Mouse (Mus musculus) erythroblast, embryonic 14.5 days (primary cell): ENCODE results near the gene Fubp3. TPM values are rescaled to one million over a fixed set of nuclear protein-coding genes. Genes with fewer than 3 reads are reported as not detected.
A peak's percentile ranks its signal among the peaks of the same experiment; 100 is the strongest.

Experiments used
- H3K27me3 ChIP-seq: 2 replicates; pipeline ENCODE4 v1.6.1; 2012; ENCODE audit warnings: inconsistent platforms; ENCODE audit not compliant: control insufficient read depth
- H3K36me3 ChIP-seq: 2 replicates; pipeline ENCODE4 v1.6.1; 2012; ENCODE audit warnings: mild to moderate bottlenecking, inconsistent platforms; ENCODE audit not compliant: control insufficient read depth
- H3K4me1 ChIP-seq: 2 replicates; pipeline ENCODE4 v1.6.1; 2012; ENCODE audit warnings: inconsistent platforms; ENCODE audit not compliant: control insufficient read depth
- H3K4me3 ChIP-seq: replicated peaks from 2 replicates; pipeline ENCODE3; 2012; ENCODE audit warnings: moderate library complexity, mild to moderate bottlenecking, inconsistent platforms
- H3K9me3 ChIP-seq: 2 replicates; pipeline ENCODE4 v1.6.1; 2012; ENCODE audit warnings: low read length, inconsistent platforms, mixed read lengths; ENCODE audit not compliant: control insufficient read depth
- GATA1 ChIP-seq: IDR thresholded peaks from 2 replicates; pipeline ENCODE4 v1.6.1; 2012; ENCODE audit warnings: low read length, inconsistent platforms, mixed read lengths
- TAL1 ChIP-seq: IDR thresholded peaks from 3 replicates; pipeline ENCODE4 v1.6.1; 2012; ENCODE audit warnings: low read length, inconsistent platforms, mixed read lengths
- polyA plus RNA-seq: library from polyadenylated mRNA; stranded (reverse); fragments of >175 nt; gene quantifications from 2 replicates; pipeline ENCODE4 v1.2.3, GENCODE M21; 2012

Gene Fubp3
- polyA plus RNA-seq, 1 experiment: 1.5 TPM

DNA sequence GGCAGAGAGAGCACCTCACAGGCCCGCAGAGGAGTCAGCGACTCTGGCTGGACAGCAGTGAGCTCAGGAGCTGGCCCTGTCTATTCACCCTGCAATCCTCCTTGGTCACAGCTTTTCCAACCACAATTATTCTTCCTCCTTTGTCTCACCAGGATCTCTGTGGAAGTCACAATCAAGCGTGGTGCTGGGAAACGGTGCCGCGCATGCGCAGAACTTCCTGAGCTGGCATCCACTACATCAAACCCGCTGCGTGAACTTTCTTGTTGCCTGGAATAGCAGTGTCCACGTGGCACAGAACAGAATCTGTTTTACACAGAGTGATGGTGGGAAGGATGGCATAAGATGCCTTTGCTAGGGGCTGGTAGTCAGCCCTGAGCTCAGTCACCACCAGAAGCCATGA, 20.5 kb upstream of the Fubp3 start:
- no peak for TF ChIP-seq TAL1
- no peak for TF ChIP-seq GATA1
- H3K9me3 ChIP-seq: no peaks in the 10 kb centered on the region
- H3K4me1 ChIP-seq: no peaks in the 10 kb centered on the region
- no peak overlapping the region for H3K4me3 ChIP-seq
- no peaks in the 10 kb centered on the region for H3K27me3 ChIP-seq
- H3K36me3 ChIP-seq: no peaks in the 10 kb centered on the region

DNA sequence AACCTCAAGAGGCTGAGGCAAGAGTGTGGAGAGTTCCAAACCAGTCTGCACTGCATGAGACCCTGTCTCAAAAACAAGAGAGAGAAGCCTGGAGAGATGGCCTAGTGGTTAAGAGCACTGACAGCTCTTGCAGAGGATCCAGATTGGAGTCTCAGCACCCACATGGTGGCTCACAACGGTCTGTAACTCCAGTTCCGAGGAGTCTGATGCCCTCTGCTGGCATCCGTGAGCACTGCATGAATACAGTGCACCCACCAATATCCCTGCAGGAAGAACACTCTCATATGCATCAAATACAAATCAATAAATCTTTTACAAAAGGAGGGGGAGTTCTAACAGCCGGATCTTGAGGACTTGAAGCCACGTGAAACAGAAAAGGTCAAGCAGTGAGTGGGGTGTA, 17.8 kb upstream of the Fubp3 start:
- H3K36me3 ChIP-seq: no peaks in the 10 kb centered on the region
- no peaks in the 10 kb centered on the region for H3K9me3 ChIP-seq
- no peak overlapping the region for H3K4me3 ChIP-seq
- TF ChIP-seq GATA1: no peak
- no peak for TF ChIP-seq TAL1
- no peaks in the 10 kb centered on the region for H3K4me1 ChIP-seq
- H3K27me3 ChIP-seq: no peaks in the 10 kb centered on the region

DNA sequence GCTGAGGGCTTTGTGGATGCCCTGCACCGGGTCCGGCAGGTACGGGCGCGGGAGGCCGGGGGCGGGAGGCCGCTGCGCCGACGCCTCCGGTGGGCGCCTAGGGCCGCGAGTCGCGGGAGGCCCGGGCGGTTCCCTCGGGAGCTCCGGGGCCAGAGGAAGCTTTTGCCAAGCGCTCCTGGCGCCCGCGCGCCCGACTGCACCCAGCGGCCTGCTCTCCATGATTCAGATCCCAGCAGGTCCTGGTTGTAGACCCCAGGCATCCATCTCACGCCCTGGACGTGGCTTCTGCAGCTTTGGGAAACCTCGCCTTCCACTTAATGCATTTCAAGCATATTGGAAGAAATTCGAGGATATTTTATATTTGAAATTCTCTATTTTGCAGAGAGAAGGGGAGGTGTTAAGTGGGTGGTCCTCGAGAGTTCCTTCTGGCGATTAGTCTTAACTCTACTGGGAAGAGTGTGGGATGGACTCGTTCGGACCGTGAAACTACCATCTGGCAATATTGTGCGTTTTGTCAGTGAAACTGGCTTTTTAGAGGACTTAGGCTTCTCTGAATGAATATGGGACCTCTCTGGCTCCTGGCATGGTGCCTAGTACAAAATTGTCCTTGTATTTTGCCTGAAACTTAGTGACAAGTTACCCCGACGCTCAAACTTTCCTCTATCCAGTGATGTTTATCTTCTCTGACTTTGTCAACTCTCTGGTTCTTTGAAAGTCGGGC, 624 bp downstream of the Fubp3 start:
- peaks cover 2% of the 10 kb centered on the region; the same call in 1 of the 2 replicates for H3K9me3 ChIP-seq
- no peak for TF ChIP-seq TAL1
- peaks cover 8% of the 10 kb centered on the region for H3K36me3 ChIP-seq
- H3K4me1 ChIP-seq: peaks cover 29% of the 10 kb centered on the region
- peaks cover 6% of the 10 kb centered on the region for H3K27me3 ChIP-seq
- peak overlapping the region; percentile 80 for H3K4me3 ChIP-seq

DNA sequence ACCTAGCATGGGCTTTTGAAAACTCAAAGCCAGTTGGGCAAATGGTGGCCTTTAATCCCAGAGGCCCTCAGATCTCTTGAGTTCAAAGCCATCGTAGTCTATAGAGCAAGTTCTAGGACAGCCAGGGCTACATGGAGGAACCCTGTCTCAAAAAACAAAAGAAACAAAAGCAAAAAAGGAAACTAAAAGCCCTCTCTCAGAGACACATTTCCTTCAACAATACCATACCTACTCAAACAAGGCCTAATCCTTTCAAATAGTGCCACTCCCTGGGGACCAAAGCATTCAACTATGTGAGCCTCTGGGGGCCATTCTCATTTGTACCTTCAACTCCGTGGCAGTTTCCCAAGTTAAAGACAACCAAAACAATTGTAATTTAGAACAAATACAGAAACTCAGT, 9.2 kb downstream of the Fubp3 start:
- Histone ChIP-seq H3K9me3 (no peaks in the 10 kb centered on the region), H3K4me1 (peaks cover 6% of the 10 kb centered on the region), H3K27me3 (no peaks in the 10 kb centered on the region), H3K36me3 (peaks cover 44% of the 10 kb centered on the region), H3K4me3 (no peak overlapping the region)
- no peak for TF ChIP-seq GATA1
- no peak for TF ChIP-seq TAL1

DNA sequence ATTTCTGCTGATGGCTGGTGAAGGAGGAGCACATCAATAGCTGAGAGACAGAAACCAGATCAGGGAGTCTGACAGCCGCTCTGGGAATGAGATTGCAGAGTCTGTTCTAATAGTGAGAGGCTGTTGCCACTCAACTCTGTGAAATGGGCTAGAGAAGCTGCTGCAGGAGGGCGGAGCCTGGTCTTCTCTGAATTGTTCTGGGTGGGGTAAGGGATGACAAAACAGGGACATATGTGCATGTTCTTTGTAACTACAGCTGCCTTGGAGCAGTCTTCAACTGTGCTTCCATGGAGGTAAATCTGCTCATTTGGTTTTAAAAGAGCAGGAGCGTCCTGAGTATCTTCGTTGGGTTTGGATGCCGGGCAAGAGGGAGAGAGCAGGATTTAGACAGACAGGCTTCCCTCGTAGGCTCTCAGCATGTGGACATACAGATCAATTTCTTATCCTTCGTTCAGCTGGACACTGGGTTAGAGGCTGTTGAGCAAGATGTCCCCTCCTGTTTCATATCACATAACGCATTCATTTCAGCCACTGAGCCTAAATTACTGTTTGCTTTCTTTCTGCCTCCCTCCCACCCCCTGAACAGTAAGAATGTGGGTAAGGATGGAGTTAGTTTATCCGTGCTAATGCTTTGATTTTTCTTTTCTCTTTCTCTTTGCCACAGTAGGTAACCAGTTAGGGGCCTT, 19.5 kb downstream of the Fubp3 start:
- no peak overlapping the region for H3K4me3 ChIP-seq
- no peaks in the 10 kb centered on the region for H3K27me3 ChIP-seq
- H3K9me3 ChIP-seq: no peaks in the 10 kb centered on the region
- H3K4me1 ChIP-seq: peaks cover 23% of the 10 kb centered on the region
- peaks cover 75% of the 10 kb centered on the region for H3K36me3 ChIP-seq
- no peak for TF ChIP-seq GATA1
- TF ChIP-seq TAL1: no peak

DNA sequence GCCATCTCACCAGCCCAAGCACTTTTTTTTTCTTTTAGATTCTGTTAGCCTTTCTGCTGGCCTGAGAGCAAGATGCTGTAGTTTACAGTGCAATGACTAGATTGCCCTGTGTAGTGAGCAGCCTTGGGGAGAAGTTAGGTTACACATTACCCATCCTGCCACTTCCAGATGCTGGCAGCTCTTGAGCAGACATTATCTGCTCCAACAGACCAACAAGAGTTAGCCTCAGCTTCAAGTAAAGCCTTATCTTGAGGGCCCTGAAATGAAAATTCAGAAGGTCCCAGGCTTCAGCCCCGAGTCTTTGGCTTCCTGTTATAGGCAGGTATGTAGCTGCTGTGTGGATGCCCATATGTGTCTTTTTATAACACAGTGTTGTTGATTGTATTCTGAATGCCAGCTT, 35.1 kb downstream of the Fubp3 start:
- no peak for TF ChIP-seq TAL1
- no peak for TF ChIP-seq GATA1
- H3K9me3 ChIP-seq: no peaks in the 10 kb centered on the region
- H3K36me3 ChIP-seq: peaks cover 94% of the 10 kb centered on the region
- H3K27me3 ChIP-seq: no peaks in the 10 kb centered on the region
- H3K4me3 ChIP-seq: no peak overlapping the region
- H3K4me1 ChIP-seq: peaks cover 36% of the 10 kb centered on the region

DNA sequence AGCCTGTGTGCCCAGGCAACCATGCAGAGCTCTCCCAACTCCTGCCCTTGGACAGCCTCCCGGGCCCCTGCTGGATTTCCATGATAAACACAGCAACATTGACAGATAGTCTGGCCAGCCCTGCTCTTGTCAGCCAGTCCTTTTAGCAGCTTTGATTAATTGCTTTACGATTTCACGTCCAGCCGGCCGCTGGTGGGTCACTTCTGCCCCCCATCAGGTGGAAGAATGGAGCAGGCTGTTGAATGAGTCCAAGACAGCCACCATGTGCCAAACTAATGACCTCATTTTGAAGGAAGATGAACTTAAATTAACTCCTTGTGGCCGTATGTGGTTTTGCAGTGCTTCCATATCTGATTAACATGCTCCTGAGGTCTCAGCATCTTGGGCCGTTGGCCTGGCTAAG, 37.4 kb downstream of the Fubp3 start:
- TF ChIP-seq TAL1 (no peak), GATA1 (no peak)
- Histone ChIP-seq H3K9me3 (no peaks in the 10 kb centered on the region), H3K27me3 (no peaks in the 10 kb centered on the region), H3K4me3 (no peak overlapping the region), H3K36me3 (peaks cover 97% of the 10 kb centered on the region), H3K4me1 (peaks cover 36% of the 10 kb centered on the region)

DNA sequence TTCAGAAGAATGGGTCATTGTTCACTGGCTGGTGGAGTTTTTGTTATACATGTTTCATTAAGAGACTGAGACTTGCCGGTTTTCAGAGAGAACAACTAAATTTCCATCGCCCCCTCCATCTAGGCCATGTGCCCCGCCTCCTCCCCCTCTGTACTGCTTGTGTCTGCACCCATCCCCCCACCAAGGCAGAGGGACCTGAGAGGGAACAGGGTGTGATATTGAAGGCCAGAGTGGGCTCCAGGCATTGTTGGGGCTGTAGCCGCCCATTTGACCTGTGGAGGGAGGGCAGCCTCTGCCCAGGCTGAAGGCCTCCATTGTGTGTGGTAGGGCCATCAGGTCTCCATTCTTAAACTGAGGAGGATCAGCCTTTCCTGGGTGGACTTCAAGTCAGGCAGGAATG, 38.5 kb downstream of the Fubp3 start:
- H3K9me3 ChIP-seq: no peaks in the 10 kb centered on the region
- TF ChIP-seq GATA1 (no peak), TAL1 (no peak)
- peaks cover 97% of the 10 kb centered on the region for H3K36me3 ChIP-seq
- peaks cover 36% of the 10 kb centered on the region for H3K4me1 ChIP-seq
- H3K27me3 ChIP-seq: no peaks in the 10 kb centered on the region
- no peak overlapping the region for H3K4me3 ChIP-seq

DNA sequence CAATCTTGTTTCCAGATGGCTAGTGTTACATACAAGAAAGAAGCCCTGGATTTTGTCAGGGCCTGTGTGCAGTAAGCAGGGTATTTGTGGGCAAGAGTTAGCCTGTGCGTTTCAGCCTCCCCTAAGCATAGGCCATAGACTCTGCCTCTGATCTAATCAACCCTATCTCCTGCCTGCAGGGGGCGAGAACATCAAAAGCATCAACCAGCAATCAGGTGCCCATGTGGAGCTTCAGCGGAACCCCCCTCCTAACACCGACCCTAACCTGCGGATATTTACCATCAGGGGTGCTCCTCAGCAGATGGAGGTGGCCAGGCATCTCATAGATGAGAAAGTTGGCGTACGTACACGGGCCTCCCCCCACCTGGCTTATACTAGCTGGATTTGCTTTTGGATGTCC, 38.9 kb downstream of the Fubp3 start:
- Histone ChIP-seq H3K36me3 (peaks cover 94% of the 10 kb centered on the region), H3K4me3 (no peak overlapping the region), H3K27me3 (no peaks in the 10 kb centered on the region), H3K4me1 (peaks cover 34% of the 10 kb centered on the region), H3K9me3 (no peaks in the 10 kb centered on the region)
- no peak for TF ChIP-seq GATA1
- no peak for TF ChIP-seq TAL1

DNA sequence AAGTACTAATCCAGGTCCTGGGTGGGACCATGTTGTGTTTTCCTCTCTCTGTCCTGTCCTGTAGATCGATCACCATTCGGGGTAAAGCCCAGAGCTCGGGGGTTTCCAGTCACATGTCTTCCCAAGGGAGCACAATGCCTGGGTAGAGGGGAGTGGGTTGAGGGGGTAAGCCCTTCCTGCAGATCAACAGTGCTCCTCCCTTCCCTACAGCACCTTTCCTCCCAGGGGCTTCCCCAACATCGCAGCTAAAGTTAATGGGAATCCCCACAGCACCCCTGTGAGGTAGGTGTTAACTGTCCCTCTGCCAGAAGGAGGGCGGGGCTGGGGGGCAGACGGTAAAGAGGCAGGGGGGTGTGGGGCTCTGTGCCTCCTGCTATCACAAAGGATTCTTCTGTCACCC, 40.2 kb downstream of the Fubp3 start:
- no peaks in the 10 kb centered on the region for H3K27me3 ChIP-seq
- no peaks in the 10 kb centered on the region for H3K9me3 ChIP-seq
- no peak for TF ChIP-seq GATA1
- TF ChIP-seq TAL1: no peak
- H3K4me1 ChIP-seq: peaks cover 25% of the 10 kb centered on the region
- H3K4me3 ChIP-seq: no peak overlapping the region
- H3K36me3 ChIP-seq: peaks cover 88% of the 10 kb centered on the region
